Mouse (Mus musculus): ENCODE measurements around the gene Slc2a5.
A peak's percentile ranks its signal among the peaks of the same experiment; 100 is the strongest.

The Slc2a5 gene

DNA sequence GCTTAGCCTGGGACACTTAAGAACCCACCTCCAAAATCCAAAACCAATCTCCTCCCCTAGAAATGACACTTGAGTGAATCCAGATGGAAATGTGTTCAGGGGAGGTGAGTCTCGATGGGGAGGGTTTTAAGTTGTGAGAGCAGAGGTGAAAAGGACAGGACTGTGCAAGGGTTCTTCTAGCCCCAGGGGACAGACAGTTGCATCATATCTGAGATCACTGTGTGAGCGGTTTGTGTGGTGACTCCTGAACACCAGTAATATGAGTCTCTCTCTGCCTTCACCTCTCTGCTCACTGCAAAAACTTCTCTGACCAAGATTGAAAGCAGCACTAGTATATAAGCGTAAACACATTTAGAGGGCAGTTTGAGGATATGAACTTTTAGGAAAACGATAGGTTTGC is 27.2 kb downstream of the Slc2a5 start:
- DNase-seq, result no peak

GRCm38 (mm10) chr4:150151045-150151444 is 32.0 kb downstream of the Slc2a5 start:
- DNase-seq, result no peak

GRCm38 (mm10) chr4:150152483-150152882 is 33.4 kb downstream of the Slc2a5 start:
- DNase-seq, result no peak

DNA sequence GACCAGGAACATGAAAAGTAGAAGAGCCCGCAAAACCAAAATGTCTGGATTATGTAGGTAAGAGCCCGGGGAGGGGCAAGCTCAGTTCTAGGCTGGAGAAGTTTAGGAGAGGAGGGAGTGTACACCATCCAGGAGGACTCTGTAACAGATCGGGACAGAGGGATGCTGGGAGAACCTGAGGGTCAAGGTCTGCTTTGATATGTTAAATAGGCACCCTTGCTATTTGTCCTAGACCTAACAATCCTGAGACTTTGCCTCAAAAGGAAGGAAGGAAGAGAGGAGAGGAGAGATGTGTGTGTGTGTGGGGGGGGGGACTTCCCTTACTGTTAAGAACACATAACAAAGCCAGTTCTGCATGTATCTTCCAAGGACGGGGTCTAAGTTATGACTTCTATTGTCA is 36.2 kb downstream of the Slc2a5 start:
- DNase-seq, result no peak

- no peak for DNase-seq
Observed at GRCm38 (mm10) chr4:150155731-150156130, 36.6 kb downstream of the Slc2a5 start.

DNA sequence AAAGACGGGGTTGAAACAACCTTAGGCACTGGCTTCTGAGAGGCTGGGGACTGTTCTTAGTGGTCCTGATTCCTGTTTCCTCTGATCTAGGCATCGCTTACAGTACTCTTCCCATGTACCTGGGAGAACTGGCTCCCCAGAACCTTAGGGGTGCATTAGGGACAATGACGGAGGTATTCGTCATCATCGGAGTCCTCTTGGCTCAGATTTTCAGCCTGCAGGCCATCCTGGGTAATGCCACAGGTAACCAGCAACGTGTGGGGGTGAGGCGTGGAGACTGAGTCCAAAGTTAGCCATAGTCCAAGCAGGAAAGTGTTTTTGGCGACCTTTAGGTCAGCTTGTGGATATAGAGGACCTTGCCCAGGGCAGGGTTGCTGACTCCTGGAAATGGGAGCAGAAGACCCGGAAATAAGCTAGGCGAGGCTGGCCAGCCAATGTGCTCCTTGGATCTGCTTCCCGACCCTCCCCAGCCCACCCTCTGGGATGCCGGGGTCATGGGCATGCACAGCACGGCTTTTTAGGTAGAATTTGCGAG is 38.3 kb downstream of the Slc2a5 start:
- DNase-seq, result no peak

DNA sequence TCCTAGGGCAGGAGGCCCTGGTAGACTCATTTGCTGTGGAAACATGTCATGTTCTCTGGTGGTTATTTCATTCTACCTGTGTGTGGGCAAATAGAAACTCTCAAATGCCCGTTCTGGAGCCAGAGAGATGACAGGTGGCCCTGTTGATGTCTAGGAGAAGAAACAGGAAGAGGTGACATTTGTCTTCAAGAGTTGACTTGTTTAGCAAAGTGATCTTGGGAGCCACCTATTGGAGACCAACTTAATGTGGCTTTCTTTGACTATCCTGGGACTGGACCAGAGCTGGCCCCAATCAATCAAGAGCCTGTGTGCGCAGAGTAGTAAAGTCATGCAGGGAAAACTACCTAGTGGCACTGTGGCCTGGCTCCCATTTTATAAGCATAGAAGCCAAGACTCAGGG is 40.4 kb downstream of the Slc2a5 start:
- no peak for DNase-seq

GRCm38 (mm10) chr4:150162561-150163169 is 43.6 kb downstream of the Slc2a5 start:
- no peak for DNase-seq

- DNase-seq, result no peak
Observed at GRCm38 (mm10) chr4:150164875-150165274, 45.8 kb downstream of the Slc2a5 start.

DNA sequence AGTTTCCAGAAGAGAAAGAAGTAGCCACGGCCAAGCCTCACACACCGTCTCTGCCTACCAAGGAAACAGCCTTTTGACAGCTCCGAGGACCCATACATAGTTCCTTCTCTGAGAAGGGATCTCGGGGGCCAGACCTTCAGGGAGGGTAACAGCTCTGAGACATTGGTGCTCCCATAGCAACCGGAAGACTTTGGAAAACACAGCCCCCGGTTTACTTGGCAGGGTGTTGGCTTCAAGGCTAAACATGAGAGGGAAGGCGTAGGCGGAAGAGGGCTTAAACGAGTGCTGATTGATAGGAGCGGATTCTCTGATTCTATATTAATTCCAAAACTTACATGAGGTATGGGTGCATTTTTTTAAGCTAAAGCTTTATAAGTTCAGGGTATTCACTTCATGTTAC is 49.3 kb downstream of the Slc2a5 start:
- DNase-seq, result no peak

DNA sequence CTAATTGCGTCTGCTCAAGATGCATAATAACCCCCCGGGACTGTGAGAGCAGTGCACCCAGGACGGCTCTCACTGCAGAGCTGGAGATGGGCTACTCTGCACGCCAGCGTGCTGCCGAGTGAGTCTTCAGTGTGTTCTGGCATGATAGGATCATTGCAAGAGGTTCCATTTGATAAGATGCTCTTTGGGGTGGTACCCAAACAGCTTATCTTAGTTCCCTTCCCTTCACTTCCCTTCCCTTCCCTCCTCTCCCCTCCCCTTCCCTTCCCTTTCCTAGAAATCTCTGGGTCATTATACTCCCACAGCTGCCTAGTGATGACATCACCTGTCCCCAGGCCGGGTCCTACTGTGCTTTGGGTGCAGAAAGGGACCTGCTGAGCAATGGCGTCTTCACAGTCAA is 53.0 kb downstream of the Slc2a5 start:
- no peak for DNase-seq

DNA sequence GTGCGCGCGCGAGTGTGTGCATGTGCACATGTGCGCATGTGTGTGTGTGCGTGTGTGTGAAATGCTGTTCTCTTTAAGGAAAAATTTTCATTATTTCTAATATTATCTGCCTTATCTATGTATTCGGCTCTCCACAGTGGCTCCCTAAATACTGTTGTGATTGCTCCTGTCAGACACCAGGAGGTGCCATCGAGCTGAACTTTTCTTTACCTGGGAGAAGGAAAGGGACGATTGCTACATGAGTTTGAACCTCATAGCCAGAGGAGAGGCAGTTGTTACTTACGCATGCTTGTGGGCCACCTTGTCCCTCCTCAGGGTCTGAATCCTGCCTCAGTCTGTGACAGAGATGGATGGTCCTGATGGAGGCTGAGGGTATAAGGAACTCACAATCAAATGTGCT is 54.2 kb downstream of the Slc2a5 start:
- DNase-seq, result no peak

GRCm38 (mm10) chr4:150174027-150174426 is 54.9 kb downstream of the Slc2a5 start:
- DNase-seq, result no peak

- peak; percentile 88 for DNase-seq
Observed at GRCm38 (mm10) chr4:150176535-150176934, 57.5 kb downstream of the Slc2a5 start.

DNA sequence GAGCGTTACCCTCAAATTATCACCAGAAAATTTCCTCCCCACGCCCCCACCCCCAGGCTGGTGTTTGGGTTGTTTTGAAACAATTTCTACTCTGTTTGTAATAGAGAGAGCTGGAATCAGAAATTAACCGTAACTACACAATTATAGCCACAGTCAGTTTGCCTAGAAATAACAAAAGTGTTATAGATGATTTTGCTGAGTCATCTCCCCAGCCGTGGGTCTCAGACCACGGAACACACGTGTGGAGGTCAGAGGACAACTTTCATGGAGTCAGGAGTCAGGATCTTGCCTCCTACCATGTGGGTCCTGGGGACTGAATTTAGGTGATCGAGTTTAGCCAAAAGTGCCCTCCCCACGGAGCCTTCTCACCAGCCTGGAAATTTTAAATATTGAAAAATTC is 58.0 kb downstream of the Slc2a5 start:
- DNase-seq, result no peak

DNA sequence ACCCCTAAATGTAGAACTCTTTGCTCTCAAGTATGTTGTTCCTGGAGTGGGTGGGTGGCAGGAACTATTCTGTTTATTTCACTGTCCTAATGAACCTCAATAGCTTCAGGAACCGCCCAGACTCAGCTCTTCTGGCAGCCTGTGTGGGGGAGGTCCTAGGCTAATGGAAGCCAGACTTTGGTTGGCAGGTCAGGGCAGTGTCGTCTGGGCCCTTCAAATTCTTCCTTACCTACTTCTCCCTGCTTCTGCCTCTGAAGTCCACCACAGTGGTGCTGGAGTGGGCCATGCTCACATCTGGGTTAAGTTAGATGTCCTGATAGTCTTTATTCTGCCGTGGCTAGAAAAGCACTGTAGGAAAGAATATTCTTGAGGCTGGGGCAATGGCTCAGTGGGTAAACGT is 59.0 kb downstream of the Slc2a5 start:
- DNase-seq, result no peak

- no peak for DNase-seq
Observed at GRCm38 (mm10) chr4:150181304-150181703, 62.2 kb downstream of the Slc2a5 start.

DNA sequence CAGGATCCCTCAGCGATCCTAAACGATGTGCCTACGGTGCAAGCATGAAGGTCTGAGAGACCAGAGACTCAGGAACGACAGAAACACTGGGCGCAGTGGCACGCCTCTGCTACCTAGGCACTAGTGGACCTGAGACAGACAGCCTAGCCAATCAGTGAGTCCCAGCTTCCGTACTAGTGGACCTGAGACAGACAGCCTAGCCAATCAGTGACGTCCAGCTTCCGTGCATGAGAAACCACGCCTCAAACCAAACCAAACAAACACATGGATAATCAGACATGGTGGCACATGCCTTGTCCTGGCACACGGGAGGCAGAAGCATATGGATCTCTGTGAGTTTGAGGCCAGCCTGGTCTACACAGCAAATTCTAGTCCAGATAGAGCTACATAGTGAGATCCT is 69.2 kb downstream of the Slc2a5 start:
- DNase-seq, result no peak

DNA sequence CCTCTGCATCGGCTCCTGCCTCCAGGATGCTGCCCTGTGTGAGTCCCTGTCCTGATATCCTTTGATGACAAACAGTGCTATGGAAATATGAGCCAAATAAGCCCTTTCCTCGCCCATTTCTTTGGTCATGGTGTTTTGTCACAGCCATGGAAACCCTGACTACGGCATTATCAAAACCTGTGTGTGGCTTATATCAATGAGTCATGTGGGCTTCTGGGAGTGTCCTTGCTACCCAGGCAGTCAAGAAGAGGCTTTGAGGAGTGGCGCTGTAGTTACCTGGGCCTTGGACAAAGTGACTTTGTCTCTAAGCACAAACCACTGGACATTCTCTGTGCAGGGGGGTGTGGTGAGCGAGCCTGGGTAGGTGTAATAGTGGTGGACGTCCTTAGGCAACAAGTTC is 73.1 kb downstream of the Slc2a5 start:
- no peak for DNase-seq

All from heart, adult 11 months (tissue).